Mouse (Mus musculus) mesoderm, embryonic 11.5 days (tissue): ENCODE measurements around the gene Thbs1.

ENCODE experiments used
- DNase-seq: peaks from one replicate; pipeline ENCODE4 v3.0.0-alpha.2; 2012; ENCODE audit warnings: low read depth, low spot score

Thbs1 gene

DNA sequence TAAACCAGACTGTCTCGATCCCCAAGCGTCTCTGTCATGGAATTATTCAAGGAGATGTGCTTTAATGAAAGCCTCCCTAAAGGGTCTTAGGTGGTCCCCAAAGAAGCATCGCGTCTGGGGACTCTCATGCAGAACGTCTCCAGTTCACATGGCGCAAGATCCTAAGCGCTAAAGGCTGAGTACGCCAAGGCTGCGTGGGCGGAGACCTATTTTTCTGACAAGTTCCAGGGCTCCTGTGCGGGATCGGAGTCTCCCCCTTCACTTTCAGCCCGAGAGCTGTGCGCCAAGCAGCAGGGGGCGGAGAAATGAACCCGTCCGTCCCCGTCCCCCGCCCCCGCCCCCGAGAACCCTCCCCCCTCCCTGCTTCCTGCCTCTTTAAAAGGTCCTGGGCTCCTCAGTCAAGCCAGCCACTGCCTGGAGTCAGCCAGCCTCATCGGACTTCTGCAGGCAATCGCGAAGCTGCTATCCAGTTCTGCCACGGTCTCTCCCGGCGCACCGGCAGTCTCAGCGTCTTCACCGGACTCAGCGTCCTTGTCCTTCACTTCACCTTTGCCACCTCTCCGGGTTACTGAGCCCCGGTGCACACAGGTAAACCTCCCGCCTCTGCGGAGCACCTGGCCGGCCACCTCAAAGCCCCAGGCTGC, at the start of gene Thbs1:
Gene Thbs1, plus strand, starts transcription at position 389 of the 644 bp plus-strand sequence.
- peak; percentile 86 for DNase-seq

DNA sequence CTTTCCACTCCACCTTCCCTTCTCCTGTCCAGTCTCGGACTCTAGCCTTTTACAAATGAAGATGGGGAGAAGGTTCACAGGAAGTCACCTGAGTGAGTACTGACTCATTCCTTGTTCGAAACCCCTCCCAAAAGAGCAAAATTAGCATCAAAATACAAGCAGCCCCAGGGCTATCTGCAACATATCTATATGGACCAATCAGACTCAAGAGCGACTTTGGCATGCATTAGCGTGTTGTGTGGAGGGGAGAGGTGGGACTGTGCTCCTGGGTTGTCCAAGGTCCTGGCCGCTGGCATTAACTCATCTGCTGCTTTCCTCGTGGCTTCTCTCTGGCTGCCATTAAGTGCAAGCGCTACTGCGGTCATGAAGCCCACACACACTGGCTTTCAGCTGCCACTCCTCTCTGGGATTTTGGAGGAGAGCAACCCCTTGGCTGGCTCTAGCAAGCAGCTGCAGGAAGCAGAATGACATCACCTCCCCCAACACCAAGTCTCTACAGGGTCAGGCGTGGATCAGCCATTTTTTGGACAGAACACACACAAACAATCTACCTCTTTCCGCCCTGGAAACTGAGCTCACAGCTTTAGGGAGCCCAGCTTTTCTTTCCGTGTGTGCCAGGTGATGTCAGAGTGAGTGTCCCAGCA, 47.4 kb upstream of the Thbs1 start:
- no peak for DNase-seq

DNA sequence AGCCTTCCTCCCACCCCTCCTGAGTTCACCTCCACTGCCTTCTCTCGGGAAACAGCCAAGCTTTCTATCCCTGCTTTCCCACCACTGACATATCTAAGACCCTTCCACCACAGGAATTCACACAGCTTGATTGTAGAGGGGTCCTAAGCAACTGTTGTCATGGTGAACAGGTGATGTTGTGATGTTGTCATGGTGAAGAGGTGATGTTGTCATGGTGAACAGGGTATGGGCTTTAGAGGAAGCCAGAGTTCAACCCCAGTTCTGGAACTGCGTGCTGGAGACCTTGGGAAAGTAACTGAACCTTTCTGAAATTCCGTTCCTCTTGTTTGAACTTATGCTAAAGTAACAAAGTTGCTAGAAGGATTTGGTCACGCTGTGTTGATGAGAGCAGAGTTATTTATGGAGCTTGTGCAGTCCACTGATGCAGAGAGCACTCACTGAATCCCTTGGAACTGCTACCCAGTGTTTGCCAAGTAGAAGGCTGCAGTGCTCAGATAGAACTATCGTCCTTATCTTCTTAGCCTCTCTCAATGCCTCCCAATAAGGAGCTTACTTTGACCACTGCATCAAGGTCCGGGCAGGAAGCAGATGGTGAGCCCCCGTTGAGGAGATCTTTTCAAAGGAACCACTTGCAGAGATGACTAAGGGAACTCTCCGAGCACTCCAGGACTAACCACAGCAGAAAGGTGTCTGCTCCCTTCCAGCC, 45.5 kb upstream of the Thbs1 start:
- peak; percentile 14 for DNase-seq

DNA sequence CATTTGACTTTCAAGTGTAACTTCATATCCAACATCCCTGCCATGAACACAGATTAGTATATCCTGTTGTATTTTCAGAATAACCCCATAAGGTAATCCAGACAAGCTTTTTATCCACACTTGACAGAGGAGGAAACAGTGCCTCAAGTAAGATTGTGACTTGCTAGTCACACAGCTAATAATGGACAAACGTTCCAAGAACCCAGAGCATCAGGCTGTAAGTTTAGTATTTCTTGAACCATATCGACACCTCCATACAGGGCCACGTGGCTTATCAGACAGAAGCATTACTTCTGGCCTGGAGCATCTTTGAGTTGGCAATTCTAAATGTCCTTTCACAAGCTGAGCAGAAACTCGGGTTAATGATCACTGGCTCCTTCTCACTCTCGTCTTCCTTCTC, 41.7 kb upstream of the Thbs1 start:
- DNase-seq = no peak

DNA sequence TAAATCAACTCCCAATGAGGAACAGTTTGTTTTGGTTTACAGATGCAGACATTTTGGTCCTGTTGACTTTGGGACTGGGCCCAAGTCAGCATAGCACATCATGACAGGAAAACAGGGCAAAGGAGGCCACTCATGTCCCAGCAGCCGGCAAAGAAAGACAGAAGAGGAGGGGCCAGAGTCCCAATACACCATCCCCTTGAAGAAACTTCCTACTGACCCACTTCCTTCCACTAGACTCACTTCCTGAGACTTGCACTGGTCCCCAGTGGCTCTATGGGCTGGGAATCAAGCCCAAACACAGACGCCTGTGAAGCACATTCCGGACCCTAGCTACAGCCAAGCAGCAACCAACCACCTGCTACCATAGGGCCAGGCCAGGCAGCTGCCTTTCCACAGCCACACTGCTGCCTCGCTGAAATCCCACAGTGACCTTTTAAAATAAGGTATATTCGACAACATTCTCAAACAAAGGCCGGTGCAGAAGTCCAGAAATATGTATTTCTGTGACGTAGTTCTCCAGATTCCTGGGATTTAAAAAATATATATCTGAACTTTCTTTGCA, 38.8 kb upstream of the Thbs1 start:
- no peak for DNase-seq

DNA sequence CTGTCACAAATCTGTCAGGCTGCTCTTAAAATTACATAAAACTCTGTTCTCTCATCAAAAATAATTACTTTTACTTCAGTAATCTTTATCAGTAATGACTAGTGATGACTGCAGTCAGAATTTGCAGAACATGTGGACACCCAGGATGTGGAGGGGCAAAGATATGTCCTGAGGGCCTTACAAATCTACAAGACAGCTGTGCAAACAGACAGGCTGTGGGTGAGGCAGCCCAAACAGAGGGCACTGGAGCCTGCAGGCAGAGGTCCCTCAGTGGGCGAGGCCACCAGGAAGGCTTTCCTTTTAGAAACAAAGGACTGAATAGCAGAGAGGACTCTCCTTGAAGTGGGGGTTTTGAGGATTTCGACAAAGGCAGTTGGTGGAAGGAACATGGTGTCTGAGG, 37.6 kb upstream of the Thbs1 start:
- DNase-seq = peak; percentile 1

DNA sequence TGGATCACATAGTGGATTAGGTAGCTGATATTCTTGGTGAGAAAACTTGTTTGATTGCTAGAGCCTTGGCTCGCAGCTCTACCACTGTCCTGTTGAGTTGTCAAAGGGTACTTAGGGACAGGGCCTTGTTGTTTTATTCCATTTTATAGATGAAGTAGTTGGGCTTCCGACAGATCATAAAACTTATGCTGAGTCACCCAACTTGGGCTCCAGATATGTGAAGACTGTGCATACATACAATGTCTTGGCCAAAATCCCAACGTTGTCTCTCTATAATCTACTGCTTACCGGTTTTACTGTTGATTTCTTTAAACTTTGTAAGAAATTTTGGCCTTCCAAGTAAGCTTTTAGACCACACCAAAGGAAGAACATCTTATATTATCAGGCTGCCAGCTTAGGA, 36.5 kb upstream of the Thbs1 start:
- no peak for DNase-seq

DNA sequence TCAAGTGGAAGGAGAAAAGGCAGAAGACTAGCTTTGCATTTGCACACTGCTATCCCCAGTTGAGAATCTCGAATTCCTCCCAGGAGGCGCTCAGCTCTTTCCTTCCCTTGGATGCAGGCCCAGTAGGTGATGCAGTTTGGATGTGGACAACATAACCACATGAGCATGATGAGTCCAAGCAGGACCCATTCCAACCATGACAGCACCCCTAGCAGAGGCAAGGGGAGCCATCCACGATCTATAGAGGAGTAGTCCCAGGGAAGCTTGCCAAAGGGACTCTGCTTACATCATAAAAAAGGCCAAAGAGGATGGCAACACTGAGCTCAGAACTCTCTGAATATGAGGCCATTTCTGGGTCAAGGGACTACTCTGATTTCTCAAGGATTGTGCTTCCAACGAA, 32.5 kb upstream of the Thbs1 start:
- no peak for DNase-seq

DNA sequence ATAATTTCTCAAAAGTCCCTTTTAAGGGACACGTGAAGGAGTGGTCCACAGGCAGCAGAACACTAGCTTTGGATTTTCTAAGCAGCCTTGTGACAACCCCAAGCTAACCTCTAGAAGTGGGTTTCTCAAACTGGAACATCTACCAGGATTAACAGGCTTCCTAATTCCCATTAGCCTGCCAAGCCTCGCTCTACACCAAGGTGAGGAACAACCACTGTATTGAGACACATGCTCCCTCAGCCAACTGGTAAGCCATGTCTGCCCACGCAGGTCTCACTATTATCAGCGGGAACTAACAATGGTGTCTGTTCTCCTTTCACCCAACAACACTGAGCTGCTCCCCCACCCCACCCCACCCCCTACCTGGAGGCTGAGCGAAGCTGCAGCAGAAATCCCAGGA, 30.1 kb upstream of the Thbs1 start:
- no peak for DNase-seq

DNA sequence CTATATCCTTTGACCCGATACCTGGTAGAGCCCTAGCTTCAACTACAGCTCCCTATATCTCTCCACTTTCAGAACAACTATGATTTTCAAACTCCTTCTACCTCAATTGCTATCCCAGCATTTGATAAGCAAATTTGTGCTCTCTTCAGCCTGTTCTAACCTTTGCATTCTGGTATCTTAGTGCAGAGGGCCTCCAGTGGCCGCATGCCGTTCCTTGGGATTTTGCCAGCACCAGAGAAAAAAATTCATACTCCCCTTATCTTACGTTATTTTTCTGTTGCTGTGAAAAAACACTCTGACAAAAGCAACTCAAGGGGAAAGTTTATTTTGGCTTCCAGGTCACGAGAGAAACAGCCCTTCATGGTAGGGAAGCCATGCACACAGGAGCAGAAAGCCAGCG, 28.0 kb upstream of the Thbs1 start:
- no peak for DNase-seq

DNA sequence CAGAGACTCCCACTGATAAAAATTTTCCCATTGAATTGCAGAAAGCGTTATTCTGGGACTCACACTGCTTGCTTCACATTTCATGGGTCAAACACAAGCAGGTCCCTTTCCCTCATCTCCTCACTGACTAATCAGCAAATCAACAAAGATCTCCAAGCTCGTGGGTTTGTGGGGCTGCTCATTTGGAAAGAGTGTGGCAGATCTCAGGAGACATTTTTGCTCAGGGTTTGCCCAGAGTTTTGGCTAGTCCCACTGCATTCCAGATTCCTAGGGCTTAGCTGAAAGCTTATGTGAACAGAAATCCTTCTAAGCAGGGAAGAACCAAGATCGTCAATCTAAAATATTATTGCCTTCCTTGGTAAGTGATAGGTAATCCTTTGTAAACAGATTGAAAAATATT, 27.0 kb upstream of the Thbs1 start:
- DNase-seq = no peak

DNA sequence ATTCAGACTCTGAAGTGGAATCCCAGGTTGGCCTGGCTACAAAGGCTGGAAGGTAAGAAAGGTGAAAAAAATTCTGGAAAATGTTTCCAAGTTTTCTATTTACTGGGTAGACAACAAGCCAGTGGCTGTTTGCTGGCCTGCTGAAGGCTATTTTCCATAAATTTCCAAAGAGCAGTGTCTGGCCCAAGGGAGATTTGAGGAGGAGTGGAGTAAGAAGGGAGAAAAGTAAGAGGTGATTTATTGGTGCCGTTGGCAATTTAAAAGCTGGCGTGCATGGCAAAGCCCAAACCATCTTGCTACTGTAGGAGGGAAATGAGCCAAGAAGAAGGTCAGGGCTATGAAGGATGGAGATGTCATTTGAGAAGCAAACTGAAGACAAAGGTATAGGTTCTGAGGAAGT, 26.0 kb upstream of the Thbs1 start:
- DNase-seq = no peak

DNA sequence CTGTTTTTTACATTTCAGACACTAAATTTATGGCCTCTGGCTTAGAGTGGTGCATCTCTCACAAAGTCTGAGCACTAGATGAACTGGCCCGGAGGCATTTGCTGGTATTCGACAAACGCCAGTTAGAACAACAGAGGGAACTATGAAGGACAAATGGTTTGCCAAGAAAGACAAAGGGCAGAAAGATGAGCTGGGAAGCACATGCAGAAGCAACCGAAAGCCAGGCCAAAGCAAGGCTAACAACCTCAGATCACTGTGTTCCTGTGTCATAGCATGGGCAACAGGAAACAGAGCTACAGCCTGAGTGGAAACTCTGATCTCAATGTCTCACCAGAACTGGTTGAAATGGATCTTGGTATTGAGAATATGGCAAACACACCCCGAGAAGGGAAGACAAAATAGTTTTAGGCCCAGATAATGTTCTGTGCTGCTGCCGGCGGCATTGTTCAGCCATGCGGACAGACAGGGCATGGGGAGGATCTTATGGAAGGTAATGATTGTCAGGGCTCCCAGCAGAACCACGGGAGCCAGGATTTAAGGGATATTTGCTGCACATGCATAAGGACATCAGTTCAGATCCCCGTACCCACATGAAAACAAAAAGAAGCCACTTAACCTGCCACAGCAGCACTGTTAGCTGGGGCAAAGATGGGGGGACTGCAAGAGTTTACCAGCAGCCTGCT, 24.5 kb upstream of the Thbs1 start:
- no peak for DNase-seq

DNA sequence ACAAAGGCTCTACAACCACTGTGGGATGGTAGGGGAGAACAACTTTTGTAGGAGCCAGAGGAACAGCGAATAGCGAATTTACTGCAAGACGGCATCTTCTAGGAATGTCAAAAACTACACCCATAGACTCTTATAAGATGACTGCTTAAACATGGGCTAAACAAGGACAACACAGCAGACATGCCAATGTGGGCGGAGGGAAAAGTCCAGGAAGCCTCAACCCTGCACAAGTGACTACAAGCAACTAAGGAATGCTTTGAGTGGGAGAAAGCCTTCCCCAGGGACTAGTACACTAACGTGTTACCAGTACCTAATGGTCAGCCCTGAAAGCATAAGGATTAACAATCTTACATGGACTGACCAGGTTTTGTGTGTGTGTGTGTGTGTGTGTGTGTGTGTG, 20.4 kb upstream of the Thbs1 start:
- no peak for DNase-seq

DNA sequence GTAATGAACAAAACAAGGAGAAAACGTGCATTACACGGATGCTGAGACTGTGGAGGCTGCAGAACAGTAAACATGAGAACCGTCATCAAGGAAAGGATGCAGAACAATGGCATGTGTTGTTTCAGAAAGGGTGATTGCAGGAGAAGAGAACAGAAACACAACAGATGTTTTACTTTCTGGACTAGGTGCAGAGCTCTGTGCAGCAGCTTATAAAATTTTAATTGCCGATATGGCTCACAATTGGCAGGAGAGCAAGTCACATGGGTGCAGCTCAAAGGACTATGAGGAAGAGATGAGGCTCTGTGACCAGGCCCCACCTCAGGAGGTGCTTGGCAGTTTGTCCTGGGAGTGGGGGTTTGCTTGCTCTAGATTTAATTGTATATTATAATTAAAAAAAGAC, 12.6 kb upstream of the Thbs1 start:
- DNase-seq = no peak

DNA sequence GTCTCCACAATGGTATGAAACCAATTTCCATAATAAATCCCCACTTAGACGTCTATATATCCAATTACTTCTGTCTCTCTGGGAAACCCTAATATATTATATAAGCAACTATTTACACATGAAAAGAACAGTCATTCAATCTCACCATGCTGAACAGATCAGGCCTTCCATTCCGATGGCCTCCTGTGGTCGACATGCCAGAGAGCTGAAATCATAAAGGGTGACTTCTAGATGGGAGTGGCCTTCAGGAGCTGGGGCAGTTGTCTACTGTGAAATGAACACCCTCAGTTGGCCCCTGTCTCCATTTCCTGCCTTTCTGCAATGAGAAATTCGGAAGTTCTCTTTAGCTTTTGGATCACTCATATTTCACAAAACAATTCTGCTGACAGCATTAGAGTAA, 9.5 kb upstream of the Thbs1 start:
- no peak for DNase-seq

DNA sequence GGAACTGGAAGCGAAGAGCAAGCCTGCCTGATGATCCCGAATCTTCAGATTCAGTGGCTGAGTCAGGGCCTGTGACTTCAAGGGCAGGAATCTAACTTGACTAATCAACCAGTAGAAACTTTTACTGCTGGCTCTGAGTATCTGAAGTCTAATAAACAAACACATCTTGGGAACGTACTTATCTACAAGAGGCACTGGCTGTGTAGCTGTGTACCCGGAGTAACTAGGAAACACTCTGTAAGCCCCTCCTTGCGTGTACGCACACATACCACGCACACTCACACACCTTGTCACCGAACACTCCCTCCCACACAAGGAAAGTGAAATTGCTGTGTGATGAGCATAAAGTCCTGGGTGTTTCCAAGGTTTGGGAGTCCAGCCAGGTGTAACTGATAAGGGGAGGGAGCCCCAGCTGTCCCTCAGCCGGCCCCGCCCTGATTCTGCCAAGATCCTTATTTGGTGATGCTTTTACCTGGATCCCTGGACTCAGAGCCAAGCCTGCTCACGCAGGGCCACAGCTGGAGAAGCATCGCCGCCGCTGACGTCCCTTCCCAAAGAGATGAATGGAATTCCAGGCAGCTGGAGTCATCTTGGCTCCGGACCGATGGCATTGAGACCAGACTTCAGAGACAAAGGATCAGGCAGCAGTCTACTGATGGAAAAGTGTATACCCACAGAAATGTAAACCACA, 1.3 kb upstream of the Thbs1 start:
- DNase-seq = peak; percentile 76

DNA sequence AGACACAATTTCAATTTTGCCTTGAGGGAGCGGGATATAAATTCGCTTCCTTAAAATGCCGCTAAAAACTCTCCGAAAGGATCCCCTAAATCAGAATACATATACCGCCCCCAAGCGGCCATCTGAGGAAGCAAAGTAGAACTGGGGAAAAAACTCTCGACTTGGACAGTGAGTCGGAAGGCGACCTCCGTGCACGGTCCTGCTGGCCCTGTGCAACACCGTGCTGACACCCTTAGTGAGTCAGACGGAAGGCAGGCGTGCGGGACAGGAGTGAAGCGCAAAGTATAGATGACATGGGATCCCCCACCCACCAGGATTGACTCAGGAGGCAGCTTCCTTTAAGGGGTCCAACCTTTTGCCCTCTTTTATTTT, 574 bp upstream of the Thbs1 start:
- DNase-seq = peak; percentile 91

DNA sequence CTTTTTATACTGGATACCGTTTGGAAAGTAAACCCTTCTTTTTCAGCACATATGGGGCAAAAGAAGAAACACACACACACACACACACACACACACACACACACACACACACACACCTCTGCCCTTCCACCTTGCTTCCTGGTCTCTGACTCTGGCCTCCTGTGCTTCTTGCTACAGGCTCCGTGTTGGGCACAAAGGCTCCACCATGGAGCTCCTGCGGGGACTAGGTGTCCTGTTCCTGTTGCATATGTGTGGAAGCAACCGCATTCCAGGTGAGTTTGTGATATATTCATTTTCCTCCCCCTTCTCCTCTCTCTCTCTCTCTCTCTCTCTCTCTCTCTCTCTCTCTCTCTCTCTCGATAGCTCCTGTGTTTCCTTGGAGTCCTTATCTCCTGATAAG, 762 bp downstream of the Thbs1 start:
- DNase-seq = no peak

DNA sequence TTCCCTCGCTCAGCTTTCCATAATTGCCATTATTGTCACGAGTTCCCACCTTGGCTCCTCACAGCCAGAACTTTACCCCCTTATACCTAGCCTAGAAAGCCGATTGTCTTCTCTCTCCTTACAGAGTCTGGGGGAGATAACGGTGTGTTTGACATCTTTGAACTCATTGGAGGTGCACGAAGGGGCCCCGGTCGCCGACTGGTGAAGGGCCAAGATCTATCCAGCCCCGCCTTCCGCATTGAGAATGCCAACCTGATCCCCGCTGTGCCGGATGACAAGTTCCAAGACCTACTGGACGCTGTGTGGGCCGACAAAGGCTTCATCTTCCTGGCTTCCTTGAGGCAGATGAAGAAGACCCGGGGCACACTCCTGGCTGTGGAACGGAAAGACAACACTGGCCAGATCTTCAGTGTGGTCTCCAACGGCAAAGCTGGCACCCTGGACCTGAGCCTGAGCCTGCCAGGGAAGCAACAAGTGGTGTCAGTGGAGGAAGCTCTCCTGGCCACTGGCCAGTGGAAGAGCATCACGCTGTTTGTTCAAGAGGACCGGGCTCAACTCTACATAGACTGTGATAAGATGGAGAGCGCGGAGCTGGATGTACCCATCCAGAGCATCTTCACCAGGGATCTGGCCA, 1.3 kb downstream of the Thbs1 start:
- DNase-seq = no peak

DNA sequence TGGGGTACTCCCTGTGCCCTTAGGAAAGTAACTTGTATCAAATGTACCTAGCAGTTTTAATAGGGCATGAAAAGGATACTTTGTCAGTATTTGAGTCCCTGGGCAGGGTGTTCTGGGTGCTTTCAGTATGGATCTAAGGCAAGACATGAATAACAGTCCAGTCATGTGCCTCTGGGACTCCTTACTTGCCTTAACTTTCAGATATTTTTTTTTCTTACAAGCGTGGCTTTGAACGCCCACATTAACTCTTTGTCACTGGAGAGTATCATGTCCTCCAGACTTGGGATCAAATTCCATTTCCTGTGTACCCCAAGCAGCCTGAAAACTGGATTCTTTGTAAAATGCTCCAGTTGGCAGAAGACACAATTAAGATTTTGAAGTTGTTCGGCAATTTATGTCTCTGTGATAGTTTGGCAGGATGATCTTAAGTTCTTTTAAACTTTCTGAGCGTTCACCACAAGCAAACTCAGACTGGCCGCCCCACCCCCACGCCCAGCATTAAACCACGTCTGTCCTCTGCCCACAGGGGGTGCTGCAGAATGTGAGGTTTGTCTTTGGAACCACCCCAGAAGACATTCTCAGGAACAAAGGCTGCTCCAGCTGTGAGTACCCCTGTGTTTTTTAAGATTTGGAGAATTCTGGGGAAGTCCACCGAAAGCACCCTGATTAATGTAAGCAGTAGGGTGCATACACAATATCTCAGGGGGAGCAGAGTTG, 2.3 kb downstream of the Thbs1 start:
- DNase-seq = peak; percentile 37
